Mouse (Mus musculus) left cerebral cortex, postnatal 4 days (tissue): ENCODE data around the gene Cldn1. TPM values are rescaled to one million over a fixed set of nuclear protein-coding genes. Genes with fewer than 3 reads are reported as not detected.

ENCODE experiments used
- DNase-seq: peaks from one replicate; pipeline ENCODE4 v3.0.0-alpha.2; 2022
- intact Hi-C: fragments of 180-260 bp; cut with DNase I; formaldehyde crosslinking; loops from one replicate; pipeline ENCODE4 v1.15.1; 2025
- total RNA-seq, 2 experiments: library from RNA; stranded (reverse); gene quantifications; 2 replicates each; pipeline ENCODE4 v1.2.3; 2021

Cldn1 gene
- total RNA-seq, 2 experiments from 2014 or later: 2.3 to 2.4 TPM

GRCm38 (mm10) chr16:26309402-26309801 lies 62.2 kb downstream of the Cldn1 start:
- DNase-seq: no peak
- intact Hi-C loops: no loop called here

Other genes starting within 250 kb of the Cldn1 start
- not detected for gene Cldn16, start 91.3 kb upstream of the Cldn1 start, total RNA-seq
- not detected for gene Tmem207, start 154.9 kb upstream of the Cldn1 start, total RNA-seq
- 10 to 100 TPM; 13.8 to 14.7 TPM for gene Il1rap, start 209.9 kb upstream of the Cldn1 start, total RNA-seq